Mouse (Mus musculus): ENCODE results near the gene Pafah1b1.

GRCm38 (mm10) chr11:74673561-74673960 is 50.9 kb downstream of the Pafah1b1 start:
- TF ChIP-seq POLR2A (IDR thresholded peaks at IDR 0.05; ENCODE audit: extremely low read depth, insufficient read depth, low read length) (no peak), CTCF (IDR thresholded peaks at IDR 0.05; ENCODE audit: low read depth, low read length) (no peak)
